Mouse (Mus musculus) gastrocnemius, postnatal 25 days (tissue): ENCODE data around the gene Olfr141. TPM values are rescaled to one million over a fixed set of nuclear protein-coding genes. Genes with fewer than 3 reads are reported as not detected.

Experiments used
- DNase-seq: peaks from one replicate; pipeline ENCODE4 v3.0.0; 2022
- long read RNA-seq, 2 experiments: library from polyadenylated mRNA; stranded (forward); transcript quantifications; one replicate each; pipeline ENCODE4 v2.0.0; 2021
- total RNA-seq, 2 experiments: library from RNA; stranded (reverse); gene quantifications; 1 replicate in 1 of 2; 2 replicates in 1 of 2; pipeline ENCODE4 v1.2.3; 2021

Gene Olfr141
- total RNA-seq: not detected
- long read RNA-seq, experiment 1: 0 reads
- long read RNA-seq, experiment 2: 0 reads

DNA sequence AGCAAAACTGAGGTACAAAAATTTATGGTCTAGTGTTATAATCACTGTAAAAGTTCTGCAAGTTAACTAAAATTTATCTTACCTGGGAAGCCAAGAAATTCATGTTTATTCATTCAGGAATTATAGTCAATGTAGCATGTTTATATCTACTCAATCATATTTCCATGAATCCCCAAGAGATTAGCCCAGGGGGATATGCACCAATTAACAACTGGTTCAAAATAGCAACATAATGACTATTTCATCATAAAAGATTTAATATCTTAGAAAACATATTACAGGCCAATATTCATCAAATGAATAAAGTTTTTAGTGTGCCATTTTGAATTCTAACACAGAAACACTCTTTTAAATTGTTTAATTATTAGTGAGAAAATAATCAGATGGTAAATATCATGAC is at the start of gene Olfr141:
Gene Olfr141 (minus strand): TSS at position 101 of the 400 bp plus-strand sequence.
- DNase-seq: no peak

GRCm38 (mm10) chr2:86851596-86851995 is 41.8 kb upstream of the Olfr141 start, which contains the start of gene Olfr1095:
TSS of gene Olfr1095 (minus strand) at chr2:86851696.
- DNase-seq: no peak

DNA sequence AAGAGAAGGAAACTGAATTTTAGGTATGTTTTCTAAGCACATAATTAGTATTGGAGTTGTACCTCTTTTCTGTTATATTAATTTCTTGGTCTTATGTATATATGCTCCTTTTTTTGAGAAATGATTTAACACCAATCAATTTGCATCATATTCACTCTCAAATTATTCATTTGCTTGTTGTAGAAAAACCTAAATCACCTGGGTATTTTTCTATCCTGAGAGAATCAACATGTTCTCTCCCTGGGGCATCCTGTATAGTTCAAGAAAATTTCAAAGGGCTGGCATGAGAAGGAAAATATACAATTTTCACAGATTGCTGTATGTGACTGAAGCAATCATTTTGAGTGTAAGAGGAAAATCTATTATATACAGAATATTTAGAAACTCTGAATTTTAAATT is 14.5 kb upstream of the Olfr141 start, which contains the start of gene Olfr1094:
Gene Olfr1094 (plus strand): TSS at position 301 of the 400 bp plus-strand sequence.
- no peak for DNase-seq

GRCm38 (mm10) chr2:86782179-86782578 is 27.6 kb downstream of the Olfr141 start, which contains the start of gene Olfr1093:
TSS of gene Olfr1093 (plus strand) at chr2:86782479.
- DNase-seq: no peak

DNA sequence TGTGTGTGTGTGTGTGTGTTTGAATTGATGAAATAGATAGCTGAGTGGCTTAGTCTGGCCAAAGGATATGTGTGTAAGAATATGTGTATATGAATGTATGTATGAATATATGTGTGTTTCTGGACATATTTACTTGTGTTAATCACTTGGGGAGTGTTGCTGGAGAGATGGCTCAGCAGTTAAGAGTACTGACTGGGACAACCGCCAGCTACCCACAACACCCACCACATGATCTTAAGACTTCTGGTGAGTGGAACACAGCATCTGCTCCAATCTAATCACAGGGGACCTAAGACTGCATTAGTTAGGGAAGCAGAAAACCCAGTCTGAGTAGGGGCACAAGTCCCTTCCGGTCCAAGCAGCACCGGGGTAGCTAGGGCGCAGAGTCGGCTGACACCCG is 48.8 kb downstream of the Olfr141 start:
- no peak for DNase-seq

DNA sequence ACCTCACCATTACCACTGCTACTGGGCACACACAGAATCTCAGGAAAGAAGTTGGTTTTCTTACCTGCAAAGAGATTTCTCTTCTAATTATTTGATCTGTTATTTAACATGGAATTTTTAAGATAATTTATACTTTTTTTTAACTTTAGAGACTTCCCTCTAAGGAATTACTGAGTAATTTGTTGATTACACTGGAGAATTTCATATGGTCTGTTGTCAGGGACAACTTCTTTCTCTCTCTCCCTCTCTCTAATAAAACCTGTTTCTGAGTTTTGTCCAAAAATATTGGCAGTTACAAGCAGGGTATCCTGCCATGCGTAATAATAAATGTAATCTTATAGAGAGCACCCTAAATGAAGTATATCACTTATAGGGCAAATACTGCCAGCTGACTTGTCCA is 50.9 kb downstream of the Olfr141 start, which contains the start of gene Olfr1090:
Gene Olfr1090 (minus strand): TSS at position 101 of the 400 bp plus-strand sequence.
- no peak for DNase-seq

Other genes with a start within 250 kb of the Olfr141 start
- gene Olfr1082, start 211.1 kb downstream of the Olfr141 start, total RNA-seq: not detected
- not detected for gene Olfr1084, start 170.3 kb downstream of the Olfr141 start, total RNA-seq
- not detected for gene Olfr1085, start 148.0 kb downstream of the Olfr141 start, total RNA-seq
- gene Olfr1086, start 129.9 kb downstream of the Olfr141 start, total RNA-seq: not detected
- gene Olfr1087, start 111.6 kb downstream of the Olfr141 start, total RNA-seq: not detected
- gene Olfr1089, start 76.3 kb downstream of the Olfr141 start, total RNA-seq: not detected
- gene Olfr1090, start 51.0 kb downstream of the Olfr141 start, total RNA-seq: not detected
- gene Olfr1093, start 27.5 kb downstream of the Olfr141 start, total RNA-seq: not detected
- not detected for gene Olfr1094, start 14.6 kb upstream of the Olfr141 start, total RNA-seq
- gene Olfr1095, start 41.7 kb upstream of the Olfr141 start, total RNA-seq: not detected
- gene Gm13723, start 64.8 kb upstream of the Olfr141 start, total RNA-seq: not detected
- gene Olfr1097, start 82.2 kb upstream of the Olfr141 start, total RNA-seq: not detected
- gene Olfr1098, start 114.5 kb upstream of the Olfr141 start, total RNA-seq: not detected
- gene Olfr1099, start 150.7 kb upstream of the Olfr141 start, total RNA-seq: not detected
- not detected for gene Olfr1100, start 169.9 kb upstream of the Olfr141 start, total RNA-seq
- not detected for gene Olfr1101, start 181.2 kb upstream of the Olfr141 start, total RNA-seq
- gene Olfr1102, start 188.4 kb upstream of the Olfr141 start, total RNA-seq: not detected
- not detected for gene Olfr1104, start 217.1 kb upstream of the Olfr141 start, total RNA-seq
- not detected for gene Olfr1105, start 226.5 kb upstream of the Olfr141 start, total RNA-seq
- gene Olfr1106, start 242.3 kb upstream of the Olfr141 start, total RNA-seq: not detected